Mouse (Mus musculus) CD4-positive helper T cell, adult 2 months (primary cell): ENCODE measurements at regions not wholly inside any gene's neighbourhood (a gene's known extent, or its start where the extent isn't known, plus 50 kb on each side); places are given as distances from the start of the nearest gene placed in this dataset.

ENCODE experiments used
- DNase-seq: peaks from one replicate; pipeline ENCODE4 v3.0.0-alpha.2; 2012; ENCODE audit warnings: low read depth, missing footprints, low spot score

- DNase-seq: no peak
These were observed 207.6 kb upstream of the Arid1b start for GRCm38 (mm10) chr17:4786524-4786923.

- no peak for DNase-seq
These were observed 202.3 kb upstream of the Arid1b start for GRCm38 (mm10) chr17:4791873-4792272.

- no peak for DNase-seq
These were observed 197.9 kb upstream of the Arid1b start for GRCm38 (mm10) chr17:4796241-4796640.

- DNase-seq: no peak
These were observed 190.1 kb upstream of the Arid1b start for GRCm38 (mm10) chr17:4804013-4804412.

- no peak for DNase-seq
These were observed 188.1 kb upstream of the Arid1b start for GRCm38 (mm10) chr17:4806051-4806450.

GRCm38 (mm10) chr17:4808926-4809325, 185.2 kb upstream of the Arid1b start:
- no peak for DNase-seq

GRCm38 (mm10) chr17:4813232-4813631, 180.9 kb upstream of the Arid1b start:
- no peak for DNase-seq

- DNase-seq: no peak
These were observed 180.5 kb upstream of the Arid1b start for GRCm38 (mm10) chr17:4813666-4814065.

GRCm38 (mm10) chr17:4825221-4825895, 168.8 kb upstream of the Arid1b start:
- DNase-seq: no peak

GRCm38 (mm10) chr17:4834065-4834464, 160.1 kb upstream of the Arid1b start:
- no peak for DNase-seq

- DNase-seq: no peak
These were observed 159.6 kb upstream of the Arid1b start for GRCm38 (mm10) chr17:4834571-4834970.

GRCm38 (mm10) chr17:4835065-4835705, 158.9 kb upstream of the Arid1b start:
- no peak for DNase-seq

GRCm38 (mm10) chr17:4840123-4840522, 154.0 kb upstream of the Arid1b start:
- no peak for DNase-seq

GRCm38 (mm10) chr17:4858304-4858703, 135.8 kb upstream of the Arid1b start:
- no peak for DNase-seq

- DNase-seq: no peak
These were observed 129.2 kb upstream of the Arid1b start for GRCm38 (mm10) chr17:4864901-4865300.

- no peak for DNase-seq
These were observed 128.5 kb upstream of the Arid1b start for GRCm38 (mm10) chr17:4865621-4866020.

- DNase-seq: no peak
These were observed 127.9 kb upstream of the Arid1b start for GRCm38 (mm10) chr17:4866026-4866896.

GRCm38 (mm10) chr17:4867083-4867482, 127.0 kb upstream of the Arid1b start:
- no peak for DNase-seq

GRCm38 (mm10) chr17:4867754-4868445, 126.2 kb upstream of the Arid1b start:
- DNase-seq: no peak

GRCm38 (mm10) chr17:4868446-4868825, 125.7 kb upstream of the Arid1b start:
- no peak for DNase-seq

- no peak for DNase-seq
These were observed 125.3 kb upstream of the Arid1b start for GRCm38 (mm10) chr17:4868861-4869260.

GRCm38 (mm10) chr17:4871267-4871666, 122.9 kb upstream of the Arid1b start:
- DNase-seq: no peak
